10 mouse cellular contexts compared by ENCODE assay signal in genomic region chr9:22069881-22070553, GRCm38 (mm10). TPM values are rescaled to one million over a fixed set of nuclear protein-coding genes. Genes with fewer than 3 reads are reported as not detected.
DNase-seq lines count a peak whose midpoint lies in the region; ATAC-seq and TF ChIP-seq lines count a peak whose summit lies in the region.
"Had no signal": no experiment of that assay in that cellular context is flagged by ENCODE, and none has a peak within 500 bp of the region (broad histone marks: within the 10 kb centered on the region; RNA-seq: fewer than 3 reads in every experiment).

No protein-coding gene starts in this region.

- WGBS in forebrain, embryonic 14.5 days = 74% methylated on average over 4 of the region's 4 CpGs
- WGBS in liver, embryonic 14.5 days (ENCODE audit: insufficient replicate concordance) = 64% methylated on average over 4 of the region's 4 CpGs

- peak overlapping the region; percentile 58 for H3K4me2 ChIP-seq in forebrain, embryonic 14.5 days (ENCODE audit: low read length)
- peak overlapping the region; percentile 73 for H3K4me2 ChIP-seq in liver, embryonic 14.5 days (ENCODE audit: low read depth)

- peak; percentile 11 for ATAC-seq in forebrain, embryonic 14.5 days
- ATAC-seq in liver, embryonic 14.5 days (ENCODE audit: insufficient read depth) = no peak

- peak overlapping the region; percentile 87 for H3K4me3 ChIP-seq in forebrain, embryonic 14.5 days (ENCODE audit: low read depth, low read length)
- peak overlapping the region; percentile 57 to 75 for H3K4me3 ChIP-seq in liver, embryonic 14.5 days (ENCODE audit: insufficient read depth in 1 of 2, low read depth in 2 of 2, low read length in 2 of 2)

- peaks cover 56% of the 10 kb centered on the region for H3K36me3 ChIP-seq in forebrain, embryonic 14.5 days (ENCODE audit: control insufficient read depth, insufficient read depth, low read length)
- no peaks in the 10 kb centered on the region; the same call in 1 of the 2 replicates for H3K36me3 ChIP-seq in liver, embryonic 14.5 days (replicated peaks; ENCODE audit: control insufficient read depth, insufficient read depth, low read depth)

- H3K27ac ChIP-seq in forebrain, embryonic 14.5 days (ENCODE audit: low read depth, low read length) = 0 out of 2 replicates have a peak overlapping the region, but pooled peaks have one; percentile 97
- no peak overlapping the region for H3K27ac ChIP-seq in liver, embryonic 14.5 days

- peak overlapping the region; percentile 93 for H3K9ac ChIP-seq in forebrain, embryonic 14.5 days (ENCODE audit: low read length)
- no peak overlapping the region for H3K9ac ChIP-seq in liver, embryonic 14.5 days (replicated peaks)

- peaks cover 6% of the 10 kb centered on the region for H3K4me1 ChIP-seq in forebrain, embryonic 14.5 days (ENCODE audit: control insufficient read depth, insufficient read depth, low read length)
- H3K4me1 ChIP-seq in liver, embryonic 14.5 days (replicated peaks; ENCODE audit: control insufficient read depth in 2 of 2, insufficient read depth in 2 of 2, low read length in 1 of 2) = peaks cover 0 to 6% of the 10 kb centered on the region in 2 experiments; a peak in 2 of 4 replicates

- no peak for TF ChIP-seq EP300 in liver, embryonic 14.5 days (IDR thresholded peaks at IDR 0.05; ENCODE audit: low read depth)

- DNase-seq in cerebellum, adult 9-10 months = peak; percentile 67
- no peak for DNase-seq in cerebellum, postnatal 4 days (ENCODE audit: low spot score in 2 of 2)
- DNase-seq in 416B (ENCODE audit: low read depth) = peak; percentile 40
- DNase-seq in forebrain, embryonic 14.5 days (ENCODE audit: low spot score) = no peak
- no peak for DNase-seq in liver, embryonic 14.5 days (ENCODE audit: low read depth in 3 of 3, low spot score in 3 of 3)
- DNase-seq in adrenal gland, postnatal 36 days = no peak
- no peak for DNase-seq in right cerebral cortex, postnatal 25 days
- DNase-seq in layer of hippocampus, postnatal 10 days (ENCODE audit: low spot score in 2 of 2) = no peak

- no peak for TF ChIP-seq CTCF in liver, embryonic 14.5 days (IDR thresholded peaks at IDR 0.05; ENCODE audit: low read depth)

- H3K9me3 ChIP-seq in forebrain, embryonic 14.5 days (replicated peaks; ENCODE audit: control insufficient read depth, low read length) = no peaks in the 10 kb centered on the region
- H3K9me3 ChIP-seq in liver, embryonic 14.5 days (ENCODE audit: control insufficient read depth, low read length) = no peaks in the 10 kb centered on the region

- no peaks in the 10 kb centered on the region for H3K27me3 ChIP-seq in forebrain, embryonic 14.5 days (replicated peaks; ENCODE audit: control insufficient read depth, insufficient read depth, low read length)
- H3K27me3 ChIP-seq in liver, embryonic 14.5 days (ENCODE audit: control insufficient read depth, insufficient read depth, low read length) = no peaks in the 10 kb centered on the region

RNA-seq across cellular contexts. Expression of gene Gm49318, which starts 1.0 kb away (rescaled TPM):
- polyA plus RNA-seq in forebrain, embryonic 14.5 days (2014; fragmentation: Nextera tagmentation; extraction: Ambion mirVana) = not detected in 2 replicates
- not detected in 2 replicates for polyA plus RNA-seq in liver, embryonic 14.5 days (2012; rRNA removed)
- not detected in 2 replicates for polyA plus RNA-seq in liver, embryonic 14.5 days (2014; fragmentation: Nextera tagmentation; extraction: Ambion mirVana)
- under 1 TPM in 1 of 2 experiments, not detected in 1; 0.56 TPM for total RNA-seq in adrenal gland, postnatal 36 days (2021)
- 1 to 10 TPM in 1 of 2 experiments, not detected in 1; 6.2 TPM for total RNA-seq in layer of hippocampus, postnatal 10 days (2021)
- total RNA-seq: common myeloid progenitor, adult 5-6 weeks had no signal
- polyA plus RNA-seq: C2C12 had no signal

RNA-seq across cellular contexts. Expression of gene Zfp653, which starts 1.2 kb away (rescaled TPM):
- 11.3 and 13.4 TPM in 2 replicates for polyA plus RNA-seq in forebrain, embryonic 14.5 days (2014; fragmentation: Nextera tagmentation; extraction: Ambion mirVana)
- 6.6 and 8.0 TPM in 2 replicates for polyA plus RNA-seq in liver, embryonic 14.5 days (2012; rRNA removed)
- polyA plus RNA-seq in liver, embryonic 14.5 days (2014; fragmentation: Nextera tagmentation; extraction: Ambion mirVana) = 2.4 and 3.1 TPM in 2 replicates
- total RNA-seq in adrenal gland, postnatal 36 days (2021) = 10 to 100 TPM; 10.2 to 10.3 TPM
- total RNA-seq in layer of hippocampus, postnatal 10 days (2021) = 10 to 100 TPM; 19.4 to 21.1 TPM

RNA-seq across cellular contexts. Expression of gene Ecsit, which starts 15.2 kb away (rescaled TPM):
- 47.2 and 56.2 TPM in 2 replicates for polyA plus RNA-seq in forebrain, embryonic 14.5 days (2014; fragmentation: Nextera tagmentation; extraction: Ambion mirVana)
- polyA plus RNA-seq in liver, embryonic 14.5 days (2012; rRNA removed) = 14.6 and 14.7 TPM in 2 replicates
- polyA plus RNA-seq in liver, embryonic 14.5 days (2014; fragmentation: Nextera tagmentation; extraction: Ambion mirVana) = 16.8 and 19.9 TPM in 2 replicates
- 10 to 100 TPM; 51.6 to 63.7 TPM for total RNA-seq in adrenal gland, postnatal 36 days (2021)
- 10 to 100 TPM; 45.8 to 46.8 TPM for total RNA-seq in layer of hippocampus, postnatal 10 days (2021)

RNA-seq across cellular contexts. Expression of gene Elavl3, which starts 18.2 kb away (rescaled TPM):
- polyA plus RNA-seq in forebrain, embryonic 14.5 days (2014; fragmentation: Nextera tagmentation; extraction: Ambion mirVana) = 88.1 and 107 TPM in 2 replicates
- polyA plus RNA-seq in liver, embryonic 14.5 days (2012; rRNA removed) = 0.01 and 0.22 TPM in 2 replicates
- not detected in 2 replicates for polyA plus RNA-seq in liver, embryonic 14.5 days (2014; fragmentation: Nextera tagmentation; extraction: Ambion mirVana)
- 1 to 10 TPM; 1.1 to 2.0 TPM for total RNA-seq in adrenal gland, postnatal 36 days (2021)
- 100 to 1,000 TPM; 197 to 205 TPM for total RNA-seq in layer of hippocampus, postnatal 10 days (2021)
- total RNA-seq: common myeloid progenitor, adult 5-6 weeks had no signal

RNA-seq across cellular contexts. Expression of gene Cnn1, which starts 29.0 kb away (rescaled TPM):
- 0.19 and 0.72 TPM in 2 replicates for polyA plus RNA-seq in forebrain, embryonic 14.5 days (2014; fragmentation: Nextera tagmentation; extraction: Ambion mirVana)
- 0.17 and 0.91 TPM in 2 replicates for polyA plus RNA-seq in liver, embryonic 14.5 days (2012; rRNA removed)
- 0.09 and 0.44 TPM in 2 replicates for polyA plus RNA-seq in liver, embryonic 14.5 days (2014; fragmentation: Nextera tagmentation; extraction: Ambion mirVana)
- total RNA-seq in adrenal gland, postnatal 36 days (2021) = 1 to 10 TPM; 1.5 TPM
- under 1 TPM; 0.42 to 0.43 TPM for total RNA-seq in layer of hippocampus, postnatal 10 days (2021)
- total RNA-seq: common myeloid progenitor, adult 5-6 weeks had no signal

Comparison
In these comparisons a context has a peak if more than half of its experiments do, and no peak if none do; other contexts are left out.
1. DNase-seq: peak in cerebellum, adult 9-10 months (single experiment) and 416B (single experiment); none in cerebellum, postnatal 4 days (0 of 2), forebrain, embryonic 14.5 days (single experiment), liver, embryonic 14.5 days (0 of 3), adrenal gland, postnatal 36 days (0 of 2), right cerebral cortex, postnatal 25 days (single experiment) and layer of hippocampus, postnatal 10 days (0 of 2).